Mouse (Mus musculus) stomach, embryonic 14.5 days (tissue): ENCODE measurements at regions not wholly inside any gene's neighbourhood (a gene's known extent, or its start where the extent isn't known, plus 50 kb on each side); places are given as distances from the start of the nearest gene placed in this dataset.

Experiments
- ATAC-seq: fragments of 200-750 bp; cut with Nextera tagmentation; 2 replicates; pipeline ENCODE4 v1.8.0; 2017; ENCODE audit warnings: low read depth, moderate TSS enrichment; ENCODE audit not compliant: insufficient number of reproducible peaks, insufficient read depth, low FRiP score
- H3K27ac ChIP-seq: fragments of 300-500 bp; sonication (generic); 2 replicates; pipeline ENCODE4 v1.5.1; 2014; ENCODE audit warnings: mild to moderate bottlenecking, low read length, moderate library complexity, mixed read lengths
- H3K27me3 ChIP-seq: fragments of 300-500 bp; sonication (generic); 2 replicates; pipeline ENCODE4 v1.6.1; 2014; ENCODE audit warnings: low read length, control low read depth, mixed read lengths; ENCODE audit not compliant: control insufficient read depth, insufficient read depth
- H3K36me3 ChIP-seq: fragments of 300-500 bp; sonication (generic); 2 replicates; pipeline ENCODE4 v1.6.1; 2014; ENCODE audit warnings: mild to moderate bottlenecking, control low read depth, low read length, moderate library complexity, mixed read lengths; ENCODE audit not compliant: control insufficient read depth, insufficient read depth
- H3K4me1 ChIP-seq: fragments of 300-500 bp; sonication (generic); 2 replicates; pipeline ENCODE4 v1.6.1; 2014; ENCODE audit warnings: low read length, control low read depth, mixed read lengths; ENCODE audit not compliant: control insufficient read depth, insufficient read depth
- H3K4me2 ChIP-seq: fragments of 300-500 bp; sonication (generic); replicated peaks from 2 replicates; pipeline ENCODE4 v1.6.1; 2014; ENCODE audit warnings: low read depth, low read length, control low read depth
- H3K4me3 ChIP-seq: fragments of 300-500 bp; sonication (generic); 2 replicates; pipeline ENCODE4 v1.5.1; 2014; ENCODE audit warnings: low read depth, low read length, control low read depth
- H3K9ac ChIP-seq: fragments of 300-500 bp; sonication (generic); replicated peaks from 2 replicates; pipeline ENCODE4 v1.6.1; 2014; ENCODE audit warnings: low read depth, mild to moderate bottlenecking, control low read depth, low read length, moderate library complexity, mixed read lengths
- H3K9me3 ChIP-seq: fragments of 300-500 bp; sonication (generic); 2 replicates; pipeline ENCODE4 v1.6.1; 2016; ENCODE audit warnings: low read depth, low read length, control low read depth; ENCODE audit not compliant: control insufficient read depth
- WGBS: fragments of 180-500 bp; shearing (Covaris S2); extraction: QIAGEN DNeasy Blood & Tissue Kit; methylation state at CpG from one replicate; pipeline ENCODE4 v1.1.7; 2014; 5-methylcytosine and 5-hydroxymethylcytosine counted together

- H3K27ac ChIP-seq: no peak overlapping the region
- H3K27me3 ChIP-seq: no peaks in the 10 kb centered on the region
- no peaks in the 10 kb centered on the region for H3K9me3 ChIP-seq
- H3K4me3 ChIP-seq: no peak overlapping the region
- H3K4me1 ChIP-seq: no peaks in the 10 kb centered on the region
- H3K9ac ChIP-seq: no peak overlapping the region
- H3K4me2 ChIP-seq: no peak overlapping the region
- no peaks in the 10 kb centered on the region for H3K36me3 ChIP-seq
- WGBS: 12% methylated on average over 13 of the region's 13 CpGs
- ATAC-seq: 0 out of 2 replicates have a peak, but pooled peaks have one; percentile 33
Measured at GRCm38 (mm10) chr16:95647854-95648253, 54.0 kb upstream of the Ets2 start.

- WGBS: 81% methylated on average over 15 of the region's 15 CpGs
- Histone ChIP-seq H3K4me3 (no peak overlapping the region), H3K4me1 (no peaks in the 10 kb centered on the region), H3K27ac (no peak overlapping the region), H3K9me3 (no peaks in the 10 kb centered on the region), H3K9ac (no peak overlapping the region), H3K27me3 (no peaks in the 10 kb centered on the region), H3K36me3 (no peaks in the 10 kb centered on the region), H3K4me2 (no peak overlapping the region)
- no peak for ATAC-seq
Measured at GRCm38 (mm10) chr16:95642784-95643590, 56.6 kb upstream of the Erg start.

- H3K36me3 ChIP-seq: no peaks in the 10 kb centered on the region
- no peaks in the 10 kb centered on the region for H3K9me3 ChIP-seq
- no peak overlapping the region for H3K9ac ChIP-seq
- H3K4me2 ChIP-seq: no peak overlapping the region
- no peaks in the 10 kb centered on the region for H3K27me3 ChIP-seq
- ATAC-seq: no peak
- H3K27ac ChIP-seq: no peak overlapping the region
- H3K4me3 ChIP-seq: no peak overlapping the region
- no peaks in the 10 kb centered on the region for H3K4me1 ChIP-seq
- 88% methylated on average over 3 of the region's 3 CpGs for WGBS
Measured at GRCm38 (mm10) chr16:95640670-95641069, 54.3 kb upstream of the Erg start.

- no peak overlapping the region for H3K4me3 ChIP-seq
- no peaks in the 10 kb centered on the region for H3K9me3 ChIP-seq
- ATAC-seq: no peak
- no peak overlapping the region for H3K27ac ChIP-seq
- H3K4me1 ChIP-seq: no peaks in the 10 kb centered on the region
- WGBS: 83% methylated on average over 3 of the region's 3 CpGs
- H3K27me3 ChIP-seq: no peaks in the 10 kb centered on the region
- no peak overlapping the region for H3K9ac ChIP-seq
- no peak overlapping the region for H3K4me2 ChIP-seq
- H3K36me3 ChIP-seq: no peaks in the 10 kb centered on the region
Measured at GRCm38 (mm10) chr16:95639677-95640076, 53.3 kb upstream of the Erg start.

GRCm38 (mm10) chr16:95637850-95638249 is 51.5 kb upstream of the Erg start:
- Histone ChIP-seq H3K9ac (no peak overlapping the region), H3K4me1 (no peaks in the 10 kb centered on the region), H3K36me3 (no peaks in the 10 kb centered on the region), H3K27ac (no peak overlapping the region), H3K4me3 (no peak overlapping the region), H3K4me2 (no peak overlapping the region), H3K9me3 (no peaks in the 10 kb centered on the region), H3K27me3 (no peaks in the 10 kb centered on the region)
- WGBS: 57% methylated on average over 7 of the region's 7 CpGs
- ATAC-seq: no peak

- no peak overlapping the region for H3K4me2 ChIP-seq
- H3K27ac ChIP-seq: no peak overlapping the region
- no peak overlapping the region for H3K4me3 ChIP-seq
- no peaks in the 10 kb centered on the region for H3K4me1 ChIP-seq
- H3K9ac ChIP-seq: no peak overlapping the region
- no peak for ATAC-seq
- WGBS: 66% methylated on average over 7 of the region's 7 CpGs
- H3K27me3 ChIP-seq: no peaks in the 10 kb centered on the region
- H3K9me3 ChIP-seq: no peaks in the 10 kb centered on the region
- H3K36me3 ChIP-seq: no peaks in the 10 kb centered on the region
Measured at GRCm38 (mm10) chr16:95636615-95637014, 50.2 kb upstream of the Erg start.
